Mouse (Mus musculus): ENCODE measurements at regions not wholly inside any gene's neighbourhood (a gene's known extent, or its start where the extent isn't known, plus 50 kb on each side); places are given as distances from the start of the nearest gene placed in this dataset.

GRCm38 (mm10) chr10:54601993-54602392, 525.6 kb upstream of the Man1a start:
- DNase-seq: no peak

- DNase-seq: no peak
Observed at GRCm38 (mm10) chr10:54595072-54595471, 518.7 kb upstream of the Man1a start.

GRCm38 (mm10) chr10:54558636-54559035, 482.2 kb upstream of the Man1a start:
- DNase-seq: peak; percentile 24

GRCm38 (mm10) chr10:54551734-54552397, 475.5 kb upstream of the Man1a start:
- DNase-seq: no peak

GRCm38 (mm10) chr10:54550665-54551064, 474.3 kb upstream of the Man1a start:
- no peak for DNase-seq

- DNase-seq: no peak
Observed at GRCm38 (mm10) chr10:54548977-54549376, 472.6 kb upstream of the Man1a start.

- no peak for DNase-seq
Observed at GRCm38 (mm10) chr10:54548526-54548925, 472.1 kb upstream of the Man1a start.

GRCm38 (mm10) chr10:54532581-54532980, 456.2 kb upstream of the Man1a start:
- no peak for DNase-seq

- no peak for DNase-seq
Observed at GRCm38 (mm10) chr10:54510776-54511175, 434.4 kb upstream of the Man1a start.

- DNase-seq: no peak
Observed at GRCm38 (mm10) chr10:54509766-54510165, 433.4 kb upstream of the Man1a start.

All from adrenal gland, adult 2 months (tissue).